Mouse (Mus musculus) thymus, postnatal 0 days (tissue): Measurements from ENCODE around the gene Rnf5. TPM values are rescaled to one million over a fixed set of nuclear protein-coding genes. Genes with fewer than 3 reads are reported as not detected.

Experiments used
- DNase-seq: peaks from one replicate; pipeline ENCODE4 v3.0.0-alpha.2; 2015; ENCODE audit warnings: low spot score
- polyA plus RNA-seq: library from polyadenylated mRNA; unstranded; fragments of >200 nt; fragmentation: Nextera tagmentation; extraction: Ambion mirVana; gene quantifications from 2 replicates; pipeline ENCODE4 v1.2.1, GENCODE M21; 2015

Gene Rnf5
- polyA plus RNA-seq, 1 experiment from 2014 or later, result 135 TPM

DNA sequence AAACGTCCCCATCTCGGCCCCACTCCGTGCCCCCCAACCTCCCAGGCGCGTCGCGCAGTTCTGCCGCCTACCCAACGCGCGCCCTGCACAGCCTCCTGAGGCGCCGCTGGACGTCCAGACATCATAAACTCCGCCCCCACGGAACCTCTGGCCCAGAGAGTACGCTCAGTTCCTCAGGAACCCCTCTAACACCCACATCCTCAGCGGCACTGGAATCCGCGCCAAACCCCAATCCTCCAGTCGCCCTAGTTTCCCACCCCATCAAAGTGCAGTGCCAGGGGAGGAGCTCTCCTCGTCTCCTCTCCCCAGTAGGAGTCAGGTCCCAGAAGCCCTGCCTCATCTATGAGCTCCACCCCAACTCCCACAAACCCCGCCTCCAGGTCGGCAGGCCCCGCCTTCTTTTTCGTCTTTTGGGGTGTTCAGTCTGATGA lies 28.8 kb upstream of the Rnf5 start:
- DNase-seq, result peak; percentile 91

DNA sequence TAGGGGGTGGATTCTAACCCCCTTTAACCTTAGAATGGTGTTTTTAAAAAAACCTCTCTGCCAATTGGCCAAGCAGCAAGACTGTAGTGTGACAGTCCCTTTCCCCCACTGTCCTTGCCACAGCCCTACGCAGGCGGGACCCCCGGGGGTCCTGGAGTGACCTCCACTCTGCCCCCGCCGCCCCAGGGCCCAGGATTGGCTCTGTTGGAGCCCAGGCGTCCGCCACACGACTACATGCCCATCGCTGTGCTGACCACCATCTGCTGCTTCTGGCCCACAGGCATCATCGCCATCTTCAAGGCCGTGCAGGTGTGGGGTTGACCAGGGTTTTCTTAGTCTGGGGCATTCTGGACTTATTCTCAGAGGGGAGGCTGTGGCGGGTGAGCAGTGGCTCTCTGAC lies 28.2 kb upstream of the Rnf5 start:
- DNase-seq, result no peak

DNA sequence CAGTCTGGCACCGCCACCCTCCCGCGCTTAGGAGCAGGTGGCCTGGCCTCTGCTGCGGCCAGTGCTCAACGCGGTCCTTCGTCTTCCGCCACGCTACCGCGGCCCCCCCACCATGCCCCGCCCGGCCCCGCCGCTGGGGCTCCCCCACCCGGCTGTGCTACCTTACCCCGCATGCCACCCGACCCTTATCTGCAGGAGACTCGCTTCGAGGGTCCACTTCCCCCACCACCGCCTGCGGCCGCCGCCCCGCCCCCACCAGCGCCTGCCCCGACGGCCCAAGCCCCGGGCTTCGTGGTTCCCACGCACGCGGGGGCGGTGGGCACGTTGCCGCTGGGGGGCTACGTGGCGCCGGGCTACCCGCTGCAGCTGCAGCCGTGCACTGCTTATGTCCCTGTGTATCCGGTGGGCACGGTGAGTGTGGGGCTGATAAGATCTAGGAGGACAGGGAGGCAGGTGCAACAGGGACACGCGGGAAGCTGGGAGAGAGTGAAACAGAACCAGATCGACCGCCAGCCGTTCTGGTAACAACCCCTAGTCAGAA lies 27.3 kb upstream of the Rnf5 start:
- peak; percentile 73 for DNase-seq

GRCm38 (mm10) chr17:34629796-34630603 lies 26.5 kb upstream of the Rnf5 start:
- peak; percentile 94 for DNase-seq

DNA sequence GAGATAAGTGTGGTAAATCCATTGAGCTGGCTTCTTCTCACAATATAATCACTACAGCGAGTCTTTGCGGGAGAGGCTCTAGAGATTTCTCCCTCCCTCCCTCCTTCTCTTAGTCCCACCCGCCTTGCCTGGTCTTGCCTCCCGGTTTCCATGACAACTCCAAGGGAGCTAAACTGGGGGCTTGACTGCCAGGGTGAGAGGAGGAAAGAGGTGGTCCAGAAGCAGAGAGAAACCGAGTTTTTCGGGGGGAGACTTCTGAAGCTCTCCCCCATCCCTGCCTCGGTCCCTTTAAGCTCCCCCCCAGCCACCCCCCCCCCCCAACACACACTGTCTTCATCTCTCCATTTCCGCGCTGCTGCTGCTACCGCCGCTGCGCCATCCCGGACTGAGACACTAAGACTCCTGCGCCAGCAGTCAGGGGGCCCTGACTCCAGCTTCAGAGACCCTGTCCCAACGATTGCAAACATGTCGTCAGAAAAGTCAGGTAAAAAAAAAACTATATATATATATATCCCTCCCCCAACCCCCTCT lies 25.8 kb upstream of the Rnf5 start, which contains the start of gene Prrt1:
Prrt1 (plus strand) TSS at position 313 of the 531 bp plus-strand sequence.
- peak; percentile 64 for DNase-seq

GRCm38 (mm10) chr17:34628644-34628967 lies 25.1 kb upstream of the Rnf5 start:
- DNase-seq, result peak; percentile 30

- DNase-seq, result peak; percentile 68
These were observed 24.6 kb upstream of the Rnf5 start, which contains the start of gene Ppt2 for GRCm38 (mm10) chr17:34627943-34628643. Gene Ppt2 (minus strand): TSS chr17:34628510.

DNA sequence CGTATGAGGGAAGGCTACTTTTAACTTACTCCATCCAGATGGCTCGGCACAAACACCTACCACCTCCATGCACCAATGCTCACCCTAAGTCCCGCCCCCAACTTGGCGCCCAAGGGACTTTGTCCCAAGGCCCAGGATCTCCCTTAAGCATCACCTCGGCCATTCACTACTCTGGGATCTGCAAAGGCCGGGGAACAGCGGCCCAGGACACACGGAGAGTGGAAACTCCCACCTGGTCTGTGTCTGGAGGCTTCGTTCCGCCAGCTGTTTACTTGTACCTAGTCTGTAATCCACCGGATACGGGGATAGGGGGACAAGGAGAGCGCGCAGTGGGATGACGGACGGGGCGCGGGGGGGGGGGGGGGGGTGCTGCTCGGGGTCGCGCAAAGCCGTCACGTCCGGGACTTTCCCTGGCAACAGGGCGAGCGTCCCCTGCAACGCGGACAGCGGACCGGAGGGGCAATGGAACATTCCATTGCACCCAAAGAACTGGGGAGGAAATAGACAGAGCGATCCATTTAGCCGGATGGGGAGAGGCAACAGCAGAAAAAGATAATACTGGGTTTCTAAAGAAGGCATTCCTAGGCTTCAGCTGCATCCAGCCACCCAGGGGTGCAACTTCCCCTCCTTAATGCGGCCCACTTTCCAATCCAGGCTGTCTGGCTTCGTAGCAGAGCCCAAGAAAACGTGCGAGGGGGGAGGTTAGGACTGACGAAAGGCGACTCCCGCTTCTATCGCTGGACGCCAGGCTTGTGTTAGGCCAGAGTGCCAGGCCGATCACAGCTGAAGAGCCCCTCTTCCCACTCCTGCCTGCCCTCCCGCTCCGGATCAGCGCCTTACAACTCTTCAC lies 23.8 kb upstream of the Rnf5 start:
- DNase-seq, result peak; percentile 89

DNA sequence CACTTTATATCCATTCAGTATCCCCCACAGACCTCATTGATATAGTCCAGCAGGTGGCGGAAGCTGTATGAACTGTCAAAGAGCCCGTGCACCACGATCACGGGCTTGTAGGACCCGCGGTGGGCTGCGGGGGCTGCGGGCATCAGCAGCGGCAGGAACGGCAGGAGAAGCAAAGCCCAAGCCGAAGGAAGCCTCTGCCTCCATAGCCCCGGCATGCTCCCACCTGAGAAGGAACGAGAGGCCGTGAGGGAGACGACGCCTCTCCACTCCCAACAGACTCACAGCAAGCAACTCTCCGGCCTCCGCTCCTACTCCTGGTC lies 23.2 kb upstream of the Rnf5 start:
- DNase-seq, result peak; percentile 61

- DNase-seq, result no peak
These were observed 22.7 kb upstream of the Rnf5 start for GRCm38 (mm10) chr17:34626062-34626772.

DNA sequence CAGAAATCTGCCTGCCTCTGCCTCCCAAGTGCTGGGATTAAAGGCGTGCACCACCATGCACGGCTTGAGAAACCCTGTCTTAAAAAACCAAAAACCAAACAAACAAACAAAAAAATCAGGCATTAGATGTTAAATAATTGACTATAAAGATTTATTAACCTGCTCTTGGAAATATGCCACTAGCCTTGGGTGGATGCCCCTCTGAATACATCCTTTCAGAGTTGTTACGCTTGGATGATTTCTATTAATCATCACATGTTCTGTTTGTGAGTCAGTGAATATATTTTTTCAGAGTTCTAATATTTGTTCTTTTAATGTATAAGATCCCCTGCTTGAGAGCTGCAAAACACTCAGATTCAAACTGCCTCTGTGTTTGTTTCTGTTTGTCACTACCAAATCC lies 21.5 kb upstream of the Rnf5 start:
- DNase-seq, result no peak

DNA sequence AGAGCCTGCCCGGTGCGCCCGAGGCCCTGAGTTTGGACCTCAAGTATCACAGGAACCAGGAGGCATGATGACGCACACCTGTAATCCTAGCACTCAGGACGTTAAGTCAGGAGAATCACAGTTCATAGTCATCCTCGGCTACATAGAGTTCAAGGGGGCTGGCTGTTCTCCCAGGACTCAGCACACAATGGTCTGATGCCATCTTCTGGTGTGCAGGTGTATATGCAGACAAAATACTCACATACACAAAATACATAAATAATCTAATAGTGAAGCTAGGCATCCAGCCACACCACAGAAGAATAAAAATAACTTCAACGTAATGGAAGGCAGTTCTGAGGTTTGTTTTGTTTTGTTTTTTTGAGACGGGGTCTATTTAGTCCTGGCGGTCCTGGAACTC lies 19.7 kb upstream of the Rnf5 start:
- DNase-seq, result no peak

- DNase-seq, result no peak
These were observed 17.5 kb upstream of the Rnf5 start for GRCm38 (mm10) chr17:34621006-34621405.

- DNase-seq, result peak; percentile 85
These were observed 15.5 kb upstream of the Rnf5 start for GRCm38 (mm10) chr17:34618999-34619398.

GRCm38 (mm10) chr17:34615871-34616270 lies 12.4 kb upstream of the Rnf5 start, which contains the start of gene Egfl8:
Gene Egfl8 (minus strand): TSS chr17:34615971.
- DNase-seq, result no peak

DNA sequence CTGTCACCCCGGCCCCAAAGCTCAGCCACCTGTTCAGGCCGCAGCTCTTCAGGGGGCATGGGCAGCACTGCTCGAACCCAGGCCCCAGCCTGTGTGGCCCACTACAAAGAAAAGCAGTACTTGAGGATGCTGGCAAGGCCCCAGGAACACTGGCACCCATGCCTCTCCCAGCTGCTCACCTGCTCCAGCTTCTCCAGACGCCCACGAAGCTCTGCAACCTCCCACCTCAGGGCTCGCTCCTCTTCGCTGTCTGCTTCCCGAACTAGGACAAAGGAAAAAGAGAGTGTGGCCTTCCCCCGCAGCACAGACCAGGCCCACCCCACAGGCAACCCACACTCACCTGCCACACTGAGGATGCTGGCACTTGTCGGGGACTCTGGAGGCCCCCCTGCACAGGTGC lies 10.3 kb upstream of the Rnf5 start:
- DNase-seq, result no peak

DNA sequence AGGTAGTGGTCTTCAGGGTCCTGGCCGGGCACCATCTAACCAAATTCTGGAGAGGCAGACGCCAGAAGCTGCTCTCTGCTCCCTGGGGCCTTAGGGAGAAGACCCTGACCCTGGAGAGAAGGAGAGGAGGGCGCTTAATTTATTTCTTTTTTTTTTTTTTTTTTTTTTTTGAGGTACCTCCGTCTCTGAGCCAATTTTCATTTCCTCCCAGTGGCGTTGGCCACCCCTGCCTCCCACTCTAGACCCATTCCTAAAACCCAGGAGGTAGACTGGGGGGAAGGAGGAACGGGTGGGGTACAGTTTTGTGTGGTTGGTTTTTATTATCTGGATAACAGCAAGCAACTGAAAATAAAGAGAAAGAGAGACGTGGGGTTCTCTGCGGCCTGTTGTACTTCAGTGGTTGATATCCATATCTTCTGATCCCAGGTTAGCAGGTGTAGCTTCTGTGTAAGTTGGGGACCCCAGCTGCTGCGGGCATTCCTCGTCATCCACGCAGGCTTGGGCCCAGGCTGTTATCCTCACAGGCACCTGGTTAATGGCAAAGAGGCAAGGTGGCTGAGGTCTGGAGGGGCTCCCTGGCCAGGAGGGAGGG lies 9.7 kb upstream of the Rnf5 start:
- DNase-seq, result no peak

- no peak for DNase-seq
These were observed 7.6 kb upstream of the Rnf5 start for GRCm38 (mm10) chr17:34611050-34611449.

DNA sequence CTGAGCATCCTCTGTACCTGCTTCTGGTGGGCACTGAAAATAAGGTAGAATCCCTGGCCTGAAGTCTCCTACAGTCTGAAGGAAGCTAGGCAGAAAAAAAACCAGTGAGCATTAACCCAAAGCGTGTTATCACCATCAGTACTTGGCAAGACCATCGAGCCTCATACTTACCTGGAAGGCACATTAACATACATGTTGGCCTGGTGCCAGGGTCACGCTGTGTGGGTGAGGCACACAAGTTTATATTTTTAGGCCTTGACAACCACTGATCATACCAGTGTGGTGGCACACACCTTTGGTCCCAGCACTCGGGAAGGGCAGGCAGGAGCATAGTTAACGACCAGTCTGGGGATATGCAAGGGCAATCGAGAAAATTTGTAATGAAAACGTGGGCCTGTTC lies 4.5 kb upstream of the Rnf5 start:
- DNase-seq, result no peak
